Mouse (Mus musculus): ENCODE results near the gene Ctla4.

Ctla4 gene

DNA sequence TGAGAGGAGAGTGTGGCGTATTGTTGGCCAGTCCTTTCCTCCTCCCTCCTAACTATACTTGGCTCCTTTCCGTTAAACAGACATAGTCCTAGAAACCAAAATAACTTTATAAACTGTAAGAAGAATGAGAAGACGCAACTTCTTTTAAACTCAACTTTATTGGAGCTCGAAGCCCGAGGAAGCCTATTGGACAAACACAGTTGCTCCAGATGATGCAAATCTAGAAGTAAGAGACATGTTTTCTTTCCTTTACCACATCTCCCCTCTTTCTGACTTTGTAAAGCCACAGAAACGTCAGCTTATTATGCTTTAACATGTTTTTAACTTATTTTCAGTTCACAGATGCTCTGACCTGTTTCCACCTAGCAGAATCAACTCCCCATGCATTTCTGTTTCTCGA lies at the start of gene Ctla4:
Gene Ctla4 (plus strand): TSS at position 20 of the 400 bp plus-strand sequence.
- no peak for DNase-seq (ENCODE audit: low read depth, low spot score)

- no peak for DNase-seq (ENCODE audit: low read depth, low spot score)
These were observed 47.6 kb upstream of the Ctla4 start for GRCm38 (mm10) chr1:60839161-60839560.

DNA sequence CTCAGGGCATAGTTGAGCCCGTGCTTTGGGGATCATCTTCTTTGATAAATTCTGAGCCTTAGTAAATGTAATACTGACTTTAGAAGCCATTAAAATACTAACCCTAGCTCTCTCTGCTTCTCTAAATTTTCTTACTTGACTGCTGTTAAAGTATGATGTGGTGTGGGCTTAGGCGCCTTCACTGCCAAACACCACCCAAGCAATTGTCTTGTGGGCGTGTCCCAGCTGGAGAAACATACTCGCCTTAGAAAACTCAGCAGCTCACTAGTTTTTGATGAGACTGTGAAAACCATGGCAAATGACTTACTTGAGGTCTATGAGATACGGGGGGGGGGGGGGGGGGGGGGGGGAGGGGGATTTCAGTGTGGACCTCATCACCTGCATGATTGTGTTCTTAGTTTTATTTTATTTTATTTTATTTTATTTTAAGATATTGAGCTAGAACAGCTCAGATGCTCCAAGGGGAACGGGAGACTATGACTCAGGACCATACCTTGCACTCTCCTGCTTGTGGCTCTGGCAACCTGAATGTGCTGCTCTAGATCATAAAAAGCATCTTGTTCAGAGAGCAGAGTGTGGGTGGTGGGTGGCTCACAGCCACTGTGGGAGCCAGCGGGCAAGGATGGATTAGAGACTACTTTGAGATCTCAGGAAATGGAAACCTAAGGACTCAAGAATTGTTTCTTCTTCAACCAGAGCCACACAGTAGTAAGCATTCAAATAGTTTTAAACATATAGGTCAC lies 41.3 kb upstream of the Ctla4 start:
- no peak for DNase-seq (ENCODE audit: low read depth, low spot score)

DNA sequence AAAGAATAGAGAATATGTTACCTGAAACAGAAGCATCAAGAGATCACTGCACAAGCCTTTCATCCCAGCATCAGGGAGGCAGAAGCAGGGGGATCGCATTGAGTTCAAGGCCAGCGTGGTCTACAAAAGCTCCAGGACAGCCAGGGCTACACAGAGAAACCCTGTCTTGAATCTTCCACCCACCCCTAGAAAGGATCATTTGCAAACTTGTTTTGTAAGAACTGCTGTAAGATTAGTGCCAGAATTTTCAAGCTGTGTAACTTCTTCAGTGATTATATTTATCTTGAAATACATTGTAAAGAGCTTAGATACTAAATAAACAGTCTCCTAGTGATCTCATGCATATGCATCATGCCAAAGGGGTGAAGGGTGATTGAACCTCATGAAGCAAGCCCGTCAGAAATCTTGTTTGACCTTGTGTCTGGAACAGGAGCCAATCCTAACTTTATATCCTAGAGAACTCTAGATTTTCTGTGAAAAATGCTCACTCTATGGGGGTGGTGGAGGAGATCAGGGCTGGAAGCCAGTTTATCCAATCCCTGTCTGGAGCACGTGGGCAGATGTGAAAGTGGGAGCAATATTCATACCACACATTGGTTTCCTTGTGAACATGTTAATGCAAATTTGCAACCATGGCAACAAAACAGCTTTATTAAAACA lies 40.1 kb upstream of the Ctla4 start:
- DNase-seq (ENCODE audit: low read depth, low spot score), result no peak

- no peak for DNase-seq (ENCODE audit: low read depth, low spot score)
These were observed 37.7 kb upstream of the Ctla4 start for GRCm38 (mm10) chr1:60849112-60849511.

DNA sequence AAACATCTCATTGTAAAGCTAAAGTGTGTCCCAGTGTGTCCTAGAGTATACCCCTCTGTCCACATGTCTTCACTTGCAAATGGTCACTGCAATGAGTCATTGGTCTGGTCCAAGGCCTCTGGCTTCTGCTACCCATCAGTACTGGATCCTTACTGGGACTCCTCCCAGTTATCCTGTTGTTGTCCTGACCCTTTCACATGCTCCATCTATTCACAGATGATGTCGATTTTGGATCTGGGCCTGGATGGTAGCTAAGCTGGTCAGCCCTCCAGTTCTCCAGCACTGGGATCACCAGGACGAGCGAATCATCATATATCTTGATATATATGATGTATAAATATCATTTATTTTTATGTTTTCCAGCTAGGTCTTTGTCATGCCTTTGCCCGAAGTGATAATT lies 37.0 kb upstream of the Ctla4 start:
- DNase-seq (ENCODE audit: low read depth, low spot score), result no peak

DNA sequence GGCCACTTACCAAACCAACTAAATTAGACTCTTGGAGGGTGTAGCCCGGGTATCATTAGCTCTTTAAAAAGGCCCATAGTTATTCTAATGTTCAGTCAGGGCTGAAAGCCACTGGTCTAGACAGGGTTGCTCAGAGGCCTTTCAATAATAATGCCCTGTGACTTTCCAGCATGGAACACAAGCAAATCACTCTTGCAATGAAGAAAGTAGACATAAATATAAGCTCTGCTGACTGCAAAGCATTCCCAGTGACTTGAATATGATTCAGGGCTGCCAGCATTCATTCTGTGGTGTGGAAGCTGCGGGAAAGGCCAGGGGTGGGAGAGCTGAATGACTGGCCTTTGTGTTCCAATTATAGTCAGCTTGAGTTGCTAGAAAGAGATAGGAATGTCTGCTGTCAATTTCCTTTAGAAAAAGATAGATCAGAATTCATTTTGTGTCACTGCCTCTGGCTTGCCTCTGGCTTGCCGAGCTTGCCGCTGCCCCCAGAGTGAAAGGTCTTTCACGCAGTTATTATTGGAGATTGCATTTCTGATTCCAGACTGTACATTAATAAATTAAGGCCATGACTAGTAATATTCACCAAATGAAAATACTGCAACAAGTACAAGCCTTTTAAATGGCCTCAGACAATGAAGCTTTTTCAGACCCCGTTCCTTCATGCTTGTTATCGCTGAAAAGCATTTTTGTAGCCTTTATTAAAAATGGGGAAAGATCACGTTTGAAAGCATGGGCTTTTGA lies 35.6 kb upstream of the Ctla4 start:
- no peak for DNase-seq (ENCODE audit: low read depth, low spot score)

DNA sequence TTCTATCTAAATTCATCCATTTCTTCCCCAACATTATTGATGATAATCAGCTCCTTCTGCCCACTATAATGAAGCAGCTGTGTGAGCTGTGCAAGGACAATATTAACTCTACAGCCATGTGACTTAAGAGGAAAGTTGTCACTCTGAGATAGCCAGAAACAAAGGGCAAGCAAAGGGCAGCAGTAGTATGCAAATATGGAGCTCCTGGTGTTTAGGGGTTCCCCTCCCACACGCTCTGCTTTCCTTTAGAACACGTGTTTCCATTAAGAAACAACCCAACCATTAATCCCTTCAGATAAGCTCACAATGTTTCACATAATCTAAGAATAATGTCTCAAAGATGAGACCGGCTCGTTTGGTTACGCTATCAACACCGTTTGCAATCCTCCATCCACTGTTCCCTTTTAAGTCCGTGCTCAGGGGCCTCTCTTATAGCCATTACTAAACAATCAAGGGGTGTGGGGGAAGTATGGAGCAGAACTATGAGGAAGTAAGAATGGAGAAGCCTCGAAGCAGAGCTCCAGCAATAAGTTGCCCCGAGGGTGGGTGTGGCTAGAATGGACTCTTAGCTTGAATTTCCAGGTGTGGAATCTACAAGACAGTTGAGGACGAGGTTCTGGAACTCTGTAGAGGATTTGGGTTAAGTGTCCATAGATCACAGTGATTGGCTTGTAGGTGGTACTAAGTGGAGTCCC lies 34.6 kb upstream of the Ctla4 start:
- DNase-seq (ENCODE audit: low read depth, low spot score), result no peak

- DNase-seq (ENCODE audit: low read depth, low spot score), result no peak
These were observed 34.0 kb upstream of the Ctla4 start for GRCm38 (mm10) chr1:60852770-60853147.

DNA sequence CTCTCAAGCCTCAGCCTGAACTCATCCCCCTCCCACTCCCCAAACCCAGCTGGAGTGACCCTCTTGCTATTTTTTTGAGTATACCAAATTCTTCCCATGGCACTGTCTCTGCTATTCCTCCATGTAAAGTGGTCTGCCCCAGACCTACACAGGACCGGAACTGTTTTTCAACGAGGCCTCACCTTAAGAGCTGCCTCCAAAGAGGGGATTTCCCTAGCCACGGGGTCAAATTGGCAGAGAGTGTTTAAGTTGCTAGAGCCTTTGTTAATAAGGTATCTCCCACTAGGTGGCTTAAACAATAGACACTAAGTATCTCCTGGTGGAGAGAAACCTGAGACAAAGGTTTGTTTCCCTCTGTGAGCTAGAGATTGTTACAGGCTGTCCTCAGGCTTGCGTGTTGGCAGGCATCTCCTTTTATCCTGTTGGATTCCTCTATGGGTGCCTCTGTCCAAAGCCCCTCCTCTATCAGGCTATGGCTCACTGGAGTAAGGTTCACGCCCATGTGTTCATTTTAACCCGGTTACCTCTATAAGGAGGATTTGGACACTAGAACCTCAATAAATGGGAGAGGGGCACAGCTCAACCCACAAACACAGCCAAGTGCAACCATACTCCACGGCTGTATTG lies 33.4 kb upstream of the Ctla4 start:
- DNase-seq (ENCODE audit: low read depth, low spot score), result no peak

DNA sequence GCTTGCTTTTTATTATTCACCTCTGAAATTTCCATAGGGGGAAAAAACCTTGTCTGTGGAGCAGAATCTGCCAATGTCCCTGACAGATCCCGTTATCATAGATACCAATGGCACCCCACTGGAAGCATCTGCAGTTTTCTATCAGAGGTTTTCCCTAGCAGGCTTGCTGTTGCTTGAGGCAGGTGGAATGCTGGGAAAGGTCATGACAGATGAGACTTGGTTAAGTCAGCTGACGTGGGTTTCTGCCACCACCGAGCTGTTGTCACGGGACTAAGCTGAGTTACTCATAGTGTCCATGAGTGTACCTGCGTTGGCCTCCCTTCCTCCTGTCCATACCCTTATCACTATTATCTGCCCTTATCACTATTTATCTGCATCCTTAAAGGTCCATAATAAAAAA lies 32.8 kb upstream of the Ctla4 start:
- DNase-seq (ENCODE audit: low read depth, low spot score), result no peak

DNA sequence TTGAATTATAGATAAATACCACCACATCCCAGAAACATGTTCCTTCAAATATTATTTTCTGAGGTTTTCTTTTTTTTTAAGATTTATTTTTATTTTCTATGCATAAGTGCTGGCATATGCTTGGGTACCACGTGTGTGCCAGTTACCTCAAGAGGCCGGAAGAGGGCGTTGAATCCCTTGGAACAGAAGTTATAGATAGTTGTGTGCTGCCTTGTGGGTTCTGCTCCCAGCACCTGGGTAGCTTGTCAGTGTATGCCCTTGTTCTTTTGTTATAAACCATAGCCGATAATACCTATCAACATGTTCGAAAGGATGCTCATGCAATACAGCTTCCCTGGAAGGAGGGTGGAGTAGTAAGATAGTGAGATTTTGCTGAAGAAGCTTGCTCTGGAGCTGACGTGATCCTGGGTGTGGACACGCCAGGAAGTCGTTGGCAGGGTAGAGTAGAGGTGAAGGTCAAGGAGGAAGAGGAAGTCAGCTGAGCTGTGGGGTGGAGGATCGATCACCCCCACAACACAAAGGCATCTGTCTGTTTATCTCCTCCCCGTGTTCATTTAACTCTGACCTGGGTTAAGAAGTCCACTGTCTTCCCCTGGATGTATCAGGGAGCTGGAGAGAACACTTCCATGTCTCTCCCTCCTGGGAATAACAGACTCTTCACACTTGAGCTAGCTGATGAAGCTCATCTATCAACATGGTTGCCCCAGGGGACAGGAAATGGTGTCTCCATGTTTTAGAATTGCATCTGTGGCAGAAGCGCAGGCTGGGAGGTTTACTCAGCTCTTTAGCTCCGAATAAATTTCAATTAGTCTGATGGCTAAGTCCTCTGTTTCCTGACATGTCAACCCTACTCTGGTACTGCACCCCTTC lies 29.2 kb upstream of the Ctla4 start:
- DNase-seq (ENCODE audit: low read depth, low spot score), result no peak

GRCm38 (mm10) chr1:60859159-60859558 lies 27.6 kb upstream of the Ctla4 start:
- no peak for DNase-seq (ENCODE audit: low read depth, low spot score)

DNA sequence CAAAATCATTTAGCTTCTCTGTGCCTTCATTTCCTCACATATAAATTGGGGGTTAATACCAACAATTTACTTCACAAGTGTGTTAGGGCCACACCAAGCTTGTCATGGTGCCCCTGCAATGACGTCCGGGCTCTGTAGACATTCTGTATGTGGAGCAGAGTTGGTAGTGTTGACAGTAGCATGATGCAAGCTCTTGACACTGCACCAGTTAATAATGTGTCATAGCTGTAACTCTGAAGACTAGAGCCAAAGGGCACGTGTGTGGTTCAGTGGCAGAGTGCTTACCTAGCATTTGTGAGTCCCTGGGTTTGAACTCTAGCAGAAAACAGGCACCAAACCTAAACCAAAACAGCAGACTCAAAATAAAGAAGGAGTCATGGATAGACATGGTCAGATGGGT lies 27.0 kb upstream of the Ctla4 start:
- no peak for DNase-seq (ENCODE audit: low read depth, low spot score)

GRCm38 (mm10) chr1:60860357-60860946 lies 26.3 kb upstream of the Ctla4 start:
- no peak for DNase-seq (ENCODE audit: low read depth, low spot score)

DNA sequence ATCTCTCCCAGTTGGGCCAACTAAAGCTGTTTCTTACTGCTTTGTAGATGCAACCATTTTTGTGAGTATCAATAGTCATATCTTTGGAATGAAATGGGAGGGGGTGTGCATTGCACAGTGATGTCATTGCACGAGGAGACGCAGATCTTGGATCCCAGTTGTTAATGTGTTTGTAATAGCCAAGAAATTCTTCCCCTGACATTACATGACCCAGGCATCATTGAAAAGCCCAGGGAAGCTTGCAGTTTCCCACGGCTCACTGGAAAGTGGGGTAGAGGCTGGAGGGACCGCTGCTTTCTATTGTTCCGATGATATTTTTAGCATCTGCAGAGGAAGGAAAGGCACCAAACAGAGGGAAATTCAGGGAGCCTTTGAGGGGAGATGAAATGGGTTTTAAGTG lies 25.8 kb upstream of the Ctla4 start:
- no peak for DNase-seq (ENCODE audit: low read depth, low spot score)

DNA sequence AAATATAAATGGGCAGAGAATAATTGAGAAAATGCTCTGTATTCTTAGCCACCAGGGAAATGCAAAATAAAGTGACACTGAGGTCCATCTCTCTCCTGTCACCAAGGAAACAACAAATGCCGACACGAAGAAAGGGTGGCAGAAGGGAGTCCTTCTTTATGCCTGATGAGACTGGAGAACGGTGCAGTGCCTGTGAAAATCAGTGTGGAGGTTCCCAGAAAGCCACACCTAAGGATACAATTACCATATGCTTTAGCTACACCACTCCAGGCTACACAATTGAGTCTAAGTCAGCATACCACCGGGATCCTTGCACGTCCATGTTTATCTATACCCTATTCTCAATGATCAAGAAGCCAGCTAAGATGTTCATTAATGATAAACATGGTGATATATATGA lies 25.4 kb upstream of the Ctla4 start:
- no peak for DNase-seq (ENCODE audit: low read depth, low spot score)

DNA sequence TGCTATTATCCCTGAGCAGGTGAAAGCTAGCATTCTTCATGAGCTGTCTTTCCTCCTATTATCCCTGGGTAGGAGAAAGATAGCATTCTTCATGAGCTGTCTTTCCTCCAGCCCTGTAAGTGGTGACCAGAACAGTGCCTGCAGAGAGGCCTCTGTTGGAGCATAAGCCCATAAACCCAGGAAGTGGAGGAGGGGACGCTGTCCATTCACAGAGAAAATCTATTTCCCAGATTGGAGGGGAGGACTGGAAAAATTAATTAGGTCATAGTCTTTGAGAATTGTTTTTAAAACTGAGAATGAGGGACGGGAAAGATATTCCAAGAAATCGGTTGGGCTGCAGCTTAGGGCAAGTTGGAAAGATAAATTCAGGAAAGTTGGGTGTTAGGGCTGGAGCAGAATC lies 24.3 kb upstream of the Ctla4 start:
- DNase-seq (ENCODE audit: low read depth, low spot score), result no peak

- no peak for DNase-seq (ENCODE audit: low read depth, low spot score)
These were observed 23.8 kb upstream of the Ctla4 start for GRCm38 (mm10) chr1:60862951-60863461.

GRCm38 (mm10) chr1:60863701-60864100 lies 23.1 kb upstream of the Ctla4 start:
- no peak for DNase-seq (ENCODE audit: low read depth, low spot score)
